Mouse (Mus musculus): ENCODE results near the gene Cit.

- TF ChIP-seq MYOG (IDR thresholded peaks at IDR 0.05; ENCODE audit: control insufficient read depth in 1 of 3, insufficient read depth in 1 of 3, insufficient read length in 2 of 3, low read depth in 2 of 3) (no peak), POLR2AphosphoS2 (IDR thresholded peaks at IDR 0.05; ENCODE audit: insufficient read length, low read depth) (no peak), USF1 (IDR thresholded peaks at IDR 0.05; ENCODE audit: low read depth) (no peak)
Observed at GRCm38 (mm10) chr5:115997376-115997775, 152.3 kb downstream of the Cit start.

Measured in myocyte (in vitro differentiated cells).